Comparison of ENCODE assay signal across 21 mouse cellular contexts in genomic region chr10:80925472-80925871, GRCm38 (mm10). TPM values are rescaled to one million over a fixed set of nuclear protein-coding genes. Genes with fewer than 3 reads are reported as not detected.
"Had no signal": no experiment of that assay in that cellular context is flagged by ENCODE, and none has a peak within 500 bp of the region (broad histone marks: within the 10 kb centered on the region; RNA-seq: fewer than 3 reads in every experiment).

No protein-coding gene starts in this region.

- H3K36me3 ChIP-seq: liver, embryonic 13.5 days; midbrain, embryonic 15.5 days; neural tube, embryonic 12.5 days; neural tube, embryonic 15.5 days had no signal

- H3K4me3 ChIP-seq: left cerebral cortex, adult 2 months; liver, embryonic 13.5 days; midbrain, embryonic 15.5 days; neural tube, embryonic 12.5 days; neural tube, embryonic 15.5 days had no signal

- H3K27me3 ChIP-seq: midbrain, embryonic 15.5 days had no signal

- DNase-seq: kidney, adult 2 months; kidney, postnatal 25 days; layer of hippocampus, postnatal 36 days; liver, embryonic 13.5 days; lung, adult 2 months; lung, postnatal 14 days; lung, postnatal 4 days; thymus, adult 2 months; thymus, postnatal 14 days; thymus, postnatal 4 days had no signal

- H3K4me2 ChIP-seq: liver, embryonic 13.5 days; midbrain, embryonic 11.5 days; midbrain, embryonic 15.5 days; neural tube, embryonic 12.5 days; neural tube, embryonic 15.5 days had no signal

- H3K9ac ChIP-seq: liver, embryonic 13.5 days; midbrain, embryonic 15.5 days; neural tube, embryonic 12.5 days; neural tube, embryonic 15.5 days had no signal

- ATAC-seq: midbrain, embryonic 15.5 days had no signal

- H3K27ac ChIP-seq: kidney, postnatal 0 days; left cerebral cortex, adult 2 months; liver, embryonic 13.5 days; midbrain, embryonic 15.5 days; neural tube, embryonic 12.5 days; neural tube, embryonic 15.5 days; stomach, postnatal 0 days had no signal

- H3K9me3 ChIP-seq: liver, embryonic 13.5 days; midbrain, embryonic 15.5 days; neural tube, embryonic 12.5 days; neural tube, embryonic 15.5 days had no signal

RNA-seq across cellular contexts. Expression of gene Tmprss9, which starts 53.8 kb away (rescaled TPM):
- total RNA-seq: megakaryocyte progenitor cell, adult 5-6 weeks; megakaryocyte-erythroid progenitor cell, adult 5-6 weeks had no signal
- polyA plus RNA-seq: limb, embryonic 11.5 days; lung, embryonic 16.5 days; midbrain, embryonic 11.5 days had no signal
